Mouse (Mus musculus): ENCODE results near the gene Cacfd1. TPM values are rescaled to one million over a fixed set of nuclear protein-coding genes. Genes with fewer than 3 reads are reported as not detected.

Gene Cacfd1
- polyA plus RNA-seq, 1 experiment from 2014 or later: 103 TPM

DNA sequence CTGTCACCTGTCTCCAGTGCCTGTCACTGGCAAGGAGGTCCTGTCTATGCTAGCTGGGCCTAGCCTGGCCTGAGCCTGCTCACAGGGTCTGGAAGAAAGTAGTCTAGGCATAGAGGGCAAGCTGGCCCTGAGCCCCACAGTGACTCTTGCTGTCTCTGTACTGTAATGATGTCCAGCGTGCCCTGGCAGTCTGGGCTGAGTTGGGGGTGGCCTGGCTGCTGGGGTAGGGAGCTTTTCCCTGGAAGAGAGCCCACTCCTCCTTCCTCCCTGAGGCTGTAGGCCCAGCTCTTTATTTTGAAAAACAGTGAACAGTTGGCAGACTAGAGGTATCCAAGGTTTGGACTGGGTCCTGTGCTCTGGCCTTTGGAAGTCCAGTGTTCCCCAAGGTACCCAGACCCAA lies 11.4 kb downstream of the Cacfd1 start:
- H3K9ac ChIP-seq (ENCODE audit: low read length): no peak overlapping the region
- H3K36me3 ChIP-seq (ENCODE audit: control insufficient read depth, insufficient read depth, low read length): no peaks in the 10 kb centered on the region; the same call in 1 of the 2 replicates
- DNase-seq (ENCODE audit: low spot score) (no peak), ATAC-seq (replicated peaks; ENCODE audit: low FRiP score) (no peak)
- no peaks in the 10 kb centered on the region for H3K9me3 ChIP-seq (ENCODE audit: control insufficient read depth, low read length)
- H3K27me3 ChIP-seq (ENCODE audit: control insufficient read depth, insufficient read depth, low read length): no peaks in the 10 kb centered on the region
- 83% methylated on average over 1 of the region's 1 CpGs for WGBS
- H3K4me3 ChIP-seq (ENCODE audit: low read depth, low read length): no peak overlapping the region
- no peak overlapping the region for H3K4me2 ChIP-seq (ENCODE audit: low read depth, low read length, severe bottlenecking)
- no peaks in the 10 kb centered on the region for H3K4me1 ChIP-seq (replicated peaks; ENCODE audit: control insufficient read depth, insufficient read depth, low read length)
- no peak overlapping the region for H3K27ac ChIP-seq (ENCODE audit: low read depth, low read length)

DNA sequence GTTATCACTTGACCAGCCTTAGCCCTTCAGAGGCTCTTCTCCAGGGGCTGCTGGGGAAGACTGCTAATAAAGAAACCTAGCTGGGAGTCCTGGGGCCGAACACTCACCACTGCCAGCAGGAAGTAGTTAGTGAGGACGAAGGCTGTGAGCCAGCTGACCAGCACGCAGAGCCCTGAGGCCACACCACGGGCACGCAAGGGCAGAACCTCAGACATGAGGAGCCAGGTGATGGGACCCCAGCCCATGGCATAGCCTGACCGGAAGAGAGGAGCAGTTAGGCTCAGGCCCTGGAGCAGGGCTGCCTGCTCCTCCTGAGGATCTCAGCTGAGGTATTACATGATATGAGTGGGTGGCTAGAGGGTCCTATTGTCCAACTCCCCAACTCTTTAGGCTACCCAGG lies 12.9 kb downstream of the Cacfd1 start:
- no peaks in the 10 kb centered on the region for H3K27me3 ChIP-seq (ENCODE audit: control insufficient read depth, insufficient read depth, low read length)
- ATAC-seq (replicated peaks; ENCODE audit: low FRiP score): no peak
- H3K4me1 ChIP-seq (replicated peaks; ENCODE audit: control insufficient read depth, insufficient read depth, low read length): no peaks in the 10 kb centered on the region
- H3K4me2 ChIP-seq (ENCODE audit: low read depth, low read length, severe bottlenecking): no peak overlapping the region
- H3K36me3 ChIP-seq (ENCODE audit: control insufficient read depth, insufficient read depth, low read length): no peaks in the 10 kb centered on the region; the same call in 1 of the 2 replicates
- 86% methylated on average over 6 of the region's 6 CpGs for WGBS
- no peak overlapping the region for H3K27ac ChIP-seq (ENCODE audit: low read depth, low read length)
- H3K4me3 ChIP-seq (ENCODE audit: low read depth, low read length): no peak overlapping the region
- no peak overlapping the region for H3K9ac ChIP-seq (ENCODE audit: low read length)
- no peaks in the 10 kb centered on the region for H3K9me3 ChIP-seq (ENCODE audit: control insufficient read depth, low read length)
- no peak for DNase-seq (ENCODE audit: low spot score)

- ATAC-seq (replicated peaks; ENCODE audit: low FRiP score): no peak
- H3K9ac ChIP-seq (ENCODE audit: low read length): no peak overlapping the region
- WGBS: 88% methylated on average over 14 of the region's 14 CpGs
These were observed 14.4 kb downstream of the Cacfd1 start for GRCm38 (mm10) chr2:27024136-27024535.

DNA sequence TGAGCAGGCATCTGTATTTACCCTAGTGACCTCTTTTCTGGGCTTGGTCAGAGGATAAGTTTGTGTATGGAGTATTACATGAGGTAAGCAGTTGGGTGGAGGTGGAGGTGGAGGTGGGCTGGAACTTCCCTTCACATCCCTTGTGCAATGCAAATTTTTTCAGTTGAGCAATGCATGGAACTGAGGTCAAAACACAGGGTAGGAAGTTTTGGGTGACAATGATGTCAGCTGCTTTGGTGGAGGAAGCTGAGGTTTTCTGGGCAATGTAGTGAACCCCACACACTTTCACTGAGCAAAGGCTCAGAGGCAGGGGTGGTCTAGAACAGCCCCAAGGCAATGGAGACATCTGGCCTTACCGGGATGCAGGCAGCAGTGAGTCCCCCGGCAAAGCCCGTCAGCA lies 15.8 kb downstream of the Cacfd1 start:
- H3K27ac ChIP-seq (ENCODE audit: low read depth, low read length): no peak overlapping the region
- 85% methylated on average over 3 of the region's 3 CpGs for WGBS
- no peak for ATAC-seq (replicated peaks; ENCODE audit: low FRiP score)

More at GRCm38 (mm10) chr2:27024136-27024535, 14.4 kb downstream of the Cacfd1 start:
- no peaks in the 10 kb centered on the region for H3K9me3 ChIP-seq (ENCODE audit: control insufficient read depth, low read length)
- no peak overlapping the region for H3K4me2 ChIP-seq (ENCODE audit: low read depth, low read length, severe bottlenecking)
- H3K27ac ChIP-seq (ENCODE audit: low read depth, low read length): no peak overlapping the region
- H3K27me3 ChIP-seq (ENCODE audit: control insufficient read depth, insufficient read depth, low read length): no peaks in the 10 kb centered on the region
- H3K36me3 ChIP-seq (ENCODE audit: control insufficient read depth, insufficient read depth, low read length): no peaks in the 10 kb centered on the region
- H3K4me3 ChIP-seq (ENCODE audit: low read depth, low read length): no peak overlapping the region
- no peak for DNase-seq (ENCODE audit: low spot score)
- 0 out of 2 replicates have a peak, but pooled peaks cover 2% of the 10 kb centered on the region for H3K4me1 ChIP-seq (replicated peaks; ENCODE audit: control insufficient read depth, insufficient read depth, low read length)

GRCm38 (mm10) chr2:27026332-27026731 lies 16.6 kb downstream of the Cacfd1 start:
- no peaks in the 10 kb centered on the region for H3K36me3 ChIP-seq (ENCODE audit: control insufficient read depth, insufficient read depth, low read length)
- no peak for ATAC-seq (replicated peaks; ENCODE audit: low FRiP score)
- 94% methylated on average over 3 of the region's 3 CpGs for WGBS

More for the DNA sequence above, 15.8 kb downstream of the Cacfd1 start:
- Histone ChIP-seq H3K9me3 (ENCODE audit: control insufficient read depth, low read length) (no peaks in the 10 kb centered on the region), H3K36me3 (ENCODE audit: control insufficient read depth, insufficient read depth, low read length) (no peaks in the 10 kb centered on the region), H3K27me3 (ENCODE audit: control insufficient read depth, insufficient read depth, low read length) (no peaks in the 10 kb centered on the region), H3K9ac (ENCODE audit: low read length) (no peak overlapping the region), H3K4me3 (ENCODE audit: low read depth, low read length) (no peak overlapping the region), H3K4me1 (replicated peaks; ENCODE audit: control insufficient read depth, insufficient read depth, low read length) (0 out of 2 replicates have a peak, but pooled peaks cover 2% of the 10 kb centered on the region), H3K4me2 (ENCODE audit: low read depth, low read length, severe bottlenecking) (no peak overlapping the region)
- no peak for DNase-seq (ENCODE audit: low spot score)

GRCm38 (mm10) chr2:27026857-27027617 lies 17.3 kb downstream of the Cacfd1 start:
- Histone ChIP-seq H3K9me3 (ENCODE audit: control insufficient read depth, low read length) (no peaks in the 10 kb centered on the region), H3K4me2 (ENCODE audit: low read depth, low read length, severe bottlenecking) (peak overlapping the region; percentile 56), H3K9ac (ENCODE audit: low read length) (no peak overlapping the region), H3K36me3 (ENCODE audit: control insufficient read depth, insufficient read depth, low read length) (no peaks in the 10 kb centered on the region), H3K4me1 (replicated peaks; ENCODE audit: control insufficient read depth, insufficient read depth, low read length) (0 out of 2 replicates have a peak, but pooled peaks cover 2% of the 10 kb centered on the region), H3K27ac (ENCODE audit: low read depth, low read length) (no peak overlapping the region), H3K27me3 (ENCODE audit: control insufficient read depth, insufficient read depth, low read length) (no peaks in the 10 kb centered on the region), H3K4me3 (ENCODE audit: low read depth, low read length) (peak overlapping the region; percentile 22)
- WGBS: 72% methylated on average over 10 of the region's 10 CpGs
- DNase-seq (ENCODE audit: low spot score) (no peak), ATAC-seq (replicated peaks; ENCODE audit: low FRiP score) (no peak)

More at GRCm38 (mm10) chr2:27026332-27026731, 16.6 kb downstream of the Cacfd1 start:
- Histone ChIP-seq H3K4me3 (ENCODE audit: low read depth, low read length) (no peak overlapping the region), H3K9me3 (ENCODE audit: control insufficient read depth, low read length) (no peaks in the 10 kb centered on the region), H3K27ac (ENCODE audit: low read depth, low read length) (no peak overlapping the region), H3K4me1 (replicated peaks; ENCODE audit: control insufficient read depth, insufficient read depth, low read length) (0 out of 2 replicates have a peak, but pooled peaks cover 2% of the 10 kb centered on the region), H3K9ac (ENCODE audit: low read length) (no peak overlapping the region), H3K4me2 (ENCODE audit: low read depth, low read length, severe bottlenecking) (no peak overlapping the region), H3K27me3 (ENCODE audit: control insufficient read depth, insufficient read depth, low read length) (no peaks in the 10 kb centered on the region)
- DNase-seq (ENCODE audit: low spot score): no peak

DNA sequence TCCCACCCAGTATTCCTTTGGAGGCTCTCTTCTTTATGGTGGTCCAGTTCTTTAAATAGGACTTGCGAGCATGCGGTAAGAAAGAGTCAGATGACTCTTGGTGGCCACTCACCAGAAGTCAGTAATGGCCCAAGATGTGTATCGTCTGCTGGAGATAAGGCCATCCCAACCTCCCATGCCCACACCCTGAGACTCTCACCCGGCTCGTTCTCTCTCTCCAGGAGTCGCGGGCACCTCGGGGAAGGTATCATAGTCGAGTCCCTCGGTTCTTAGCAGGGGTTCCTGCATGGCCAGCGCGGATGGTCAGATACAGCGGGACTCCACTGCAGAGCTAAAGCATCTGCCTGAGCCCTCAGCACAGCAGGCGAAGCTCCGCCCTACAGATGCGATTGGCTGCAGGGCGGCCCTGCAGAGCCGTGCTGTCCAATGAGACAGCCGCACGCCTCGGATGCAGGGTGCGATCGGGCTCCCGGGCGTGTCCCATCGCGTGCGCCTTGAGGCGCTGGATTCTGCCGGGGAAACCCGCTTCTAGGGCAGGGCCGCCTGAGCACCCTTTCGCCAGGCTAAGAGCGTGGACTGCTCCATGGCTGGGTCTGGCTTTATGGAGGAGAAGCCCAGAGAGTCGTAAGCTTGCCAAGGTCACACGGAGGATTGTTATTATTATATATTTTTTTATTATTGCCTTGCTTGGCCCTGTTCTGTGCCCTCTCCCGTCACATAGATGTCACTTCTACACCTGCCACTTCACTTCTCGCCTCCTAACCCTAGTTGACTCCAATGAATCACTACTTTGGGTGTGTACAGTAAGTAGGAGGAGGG lies 18.1 kb downstream of the Cacfd1 start, which contains the start of gene Slc2a6:
Slc2a6 (minus strand) TSS at position 381 of the 819 bp plus-strand sequence.
- peak within 1 kb of the TSS; percentile 22 for H3K4me3 ChIP-seq (ENCODE audit: low read depth, low read length)
- no peak within 1 kb of the TSS for H3K27ac ChIP-seq (ENCODE audit: low read depth, low read length)
- H3K9ac ChIP-seq (ENCODE audit: low read length): peak within 1 kb of the TSS; percentile 20
- H3K4me2 ChIP-seq (ENCODE audit: low read depth, low read length, severe bottlenecking): peak within 1 kb of the TSS; percentile 56
- H3K9me3 ChIP-seq (ENCODE audit: control insufficient read depth, low read length): no peaks in the 10 kb centered on the region
- 0 out of 2 replicates have a peak, but pooled peaks cover 2% of the 10 kb centered on the region for H3K4me1 ChIP-seq (replicated peaks; ENCODE audit: control insufficient read depth, insufficient read depth, low read length)
- ATAC-seq (replicated peaks; ENCODE audit: low FRiP score) (peak; percentile 97), DNase-seq (ENCODE audit: low spot score) (peak; percentile 91)
- H3K36me3 ChIP-seq (ENCODE audit: control insufficient read depth, insufficient read depth, low read length): no peaks in the 10 kb centered on the region
- no peaks in the 10 kb centered on the region for H3K27me3 ChIP-seq (ENCODE audit: control insufficient read depth, insufficient read depth, low read length)
- WGBS: 3% methylated on average over 38 of the region's 38 CpGs

DNA sequence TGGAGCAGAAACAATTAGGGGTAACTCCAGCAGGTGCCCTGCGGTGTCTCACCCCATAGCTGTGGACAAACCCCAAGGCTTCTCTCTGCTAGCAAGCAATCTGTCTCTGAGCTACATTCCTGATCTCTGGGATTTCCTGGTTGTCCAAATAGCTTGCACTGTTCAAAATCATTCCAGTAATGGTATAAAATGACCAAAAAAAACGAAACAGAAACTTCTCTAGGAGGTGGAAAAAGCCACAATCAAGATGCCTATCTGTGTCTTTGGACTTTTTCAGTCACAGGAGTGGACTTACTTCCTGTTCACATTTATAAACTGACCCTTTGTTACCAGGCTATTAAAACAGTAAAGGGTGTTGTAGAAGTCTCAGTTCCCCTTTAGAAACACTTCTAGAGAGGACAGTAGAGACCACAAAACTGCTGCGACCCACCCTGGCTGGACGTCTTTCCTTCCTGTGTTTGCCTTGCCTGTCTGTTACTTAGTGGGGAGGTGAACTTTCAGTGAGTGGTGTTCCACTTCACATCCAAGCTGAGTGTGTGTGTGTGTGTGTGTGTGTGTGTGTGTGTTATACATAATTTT lies 18.8 kb downstream of the Cacfd1 start:
- WGBS: 79% methylated on average over 4 of the region's 4 CpGs
- peak overlapping the region; percentile 20 for H3K9ac ChIP-seq (ENCODE audit: low read length)

More for the DNA sequence above, 18.8 kb downstream of the Cacfd1 start:
- Histone ChIP-seq H3K4me2 (ENCODE audit: low read depth, low read length, severe bottlenecking) (peak overlapping the region; percentile 56), H3K27me3 (ENCODE audit: control insufficient read depth, insufficient read depth, low read length) (no peaks in the 10 kb centered on the region), H3K4me1 (replicated peaks; ENCODE audit: control insufficient read depth, insufficient read depth, low read length) (0 out of 2 replicates have a peak, but pooled peaks cover 2% of the 10 kb centered on the region), H3K9me3 (ENCODE audit: control insufficient read depth, low read length) (no peaks in the 10 kb centered on the region), H3K4me3 (ENCODE audit: low read depth, low read length) (no peak overlapping the region; the same call in 1 of the 2 replicates), H3K27ac (ENCODE audit: low read depth, low read length) (no peak overlapping the region), H3K36me3 (ENCODE audit: control insufficient read depth, insufficient read depth, low read length) (no peaks in the 10 kb centered on the region)
- no peak for DNase-seq (ENCODE audit: low spot score)
- ATAC-seq (replicated peaks; ENCODE audit: low FRiP score): no peak; the same call in 1 of the 2 replicates

Data from forebrain, embryonic 11.5 days (tissue).